Mouse (Mus musculus): ENCODE measurements around the gene Hps6. TPM values are rescaled to one million over a fixed set of nuclear protein-coding genes. Genes with fewer than 3 reads are reported as not detected.

Gene Hps6
- polyA plus RNA-seq, 1 experiment from 2014 or later = 5.4 TPM

DNA sequence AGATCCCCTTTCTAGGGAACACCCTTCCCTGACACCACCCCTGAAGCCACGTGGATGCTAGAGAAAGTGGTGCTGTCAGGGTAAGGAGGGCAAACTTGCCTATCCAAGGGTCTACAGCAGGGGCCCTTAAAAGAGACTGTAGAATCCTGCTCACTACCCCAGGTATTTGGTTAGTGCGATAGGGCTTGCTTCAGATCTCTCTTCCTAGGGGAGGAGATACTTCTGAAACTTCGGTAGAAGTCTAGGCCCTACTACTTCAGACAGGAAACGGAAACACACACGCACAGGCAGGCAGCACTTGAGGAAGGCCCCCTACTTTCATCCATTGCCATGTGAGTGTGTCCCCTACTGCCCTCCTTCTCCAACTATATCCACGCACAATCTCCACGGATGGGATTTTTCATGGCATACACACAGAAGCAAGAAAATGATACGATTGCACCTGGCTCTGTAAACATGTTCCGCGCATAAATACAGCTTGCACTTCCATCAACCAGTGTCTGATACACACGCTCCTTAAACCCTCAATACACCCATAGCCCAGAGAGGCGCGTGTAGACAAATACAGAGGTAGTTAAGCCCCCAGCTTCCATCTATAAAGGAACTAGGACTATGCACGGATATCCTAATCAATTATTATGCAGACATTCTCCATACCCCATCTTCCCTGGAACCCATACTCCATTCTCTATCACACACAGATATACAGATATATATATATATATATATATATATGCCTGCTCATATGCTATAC is 37.0 kb downstream of the Hps6 start:
- Histone ChIP-seq H3K4me3 (ENCODE audit: low read depth, low read length) (peak overlapping the region; percentile 95), H3K36me3 (ENCODE audit: control insufficient read depth, insufficient read depth, low read length) (peaks cover 14% of the 10 kb centered on the region), H3K27me3 (replicated peaks; ENCODE audit: control insufficient read depth, insufficient read depth, low read length) (no peaks in the 10 kb centered on the region), H3K9ac (ENCODE audit: low read depth, low read length) (peak overlapping the region; percentile 96), H3K4me2 (peak overlapping the region; percentile 92), H3K27ac (ENCODE audit: low read depth, low read length) (peak overlapping the region; percentile 98), H3K4me1 (replicated peaks; ENCODE audit: control insufficient read depth, insufficient read depth, low read length) (peaks cover 65% of the 10 kb centered on the region), H3K9me3 (ENCODE audit: control insufficient read depth, low read length) (no peaks in the 10 kb centered on the region)
- DNase-seq (ENCODE audit: low spot score) (no peak), ATAC-seq (replicated peaks; ENCODE audit: low FRiP score) (no peak)
- 40% methylated on average over 14 of the region's 14 CpGs for WGBS

- Histone ChIP-seq H3K4me3 (ENCODE audit: low read depth, low read length) (peak overlapping the region; percentile 97), H3K4me2 (peak overlapping the region; percentile 92), H3K27ac (ENCODE audit: low read depth, low read length) (peak overlapping the region; percentile 98), H3K4me1 (replicated peaks; ENCODE audit: control insufficient read depth, insufficient read depth, low read length) (peaks cover 68% of the 10 kb centered on the region), H3K27me3 (replicated peaks; ENCODE audit: control insufficient read depth, insufficient read depth, low read length) (no peaks in the 10 kb centered on the region), H3K9me3 (ENCODE audit: control insufficient read depth, low read length) (no peaks in the 10 kb centered on the region), H3K9ac (ENCODE audit: low read depth, low read length) (peak overlapping the region; percentile 61), H3K36me3 (ENCODE audit: control insufficient read depth, insufficient read depth, low read length) (peaks cover 3% of the 10 kb centered on the region; the same call in 1 of the 2 replicates)
- ATAC-seq (replicated peaks; ENCODE audit: low FRiP score) (no peak), DNase-seq (ENCODE audit: low spot score) (no peak)
- 40% methylated on average over 7 of the region's 7 CpGs for WGBS
Measured at GRCm38 (mm10) chr19:46041299-46041932, 38.1 kb downstream of the Hps6 start.

DNA sequence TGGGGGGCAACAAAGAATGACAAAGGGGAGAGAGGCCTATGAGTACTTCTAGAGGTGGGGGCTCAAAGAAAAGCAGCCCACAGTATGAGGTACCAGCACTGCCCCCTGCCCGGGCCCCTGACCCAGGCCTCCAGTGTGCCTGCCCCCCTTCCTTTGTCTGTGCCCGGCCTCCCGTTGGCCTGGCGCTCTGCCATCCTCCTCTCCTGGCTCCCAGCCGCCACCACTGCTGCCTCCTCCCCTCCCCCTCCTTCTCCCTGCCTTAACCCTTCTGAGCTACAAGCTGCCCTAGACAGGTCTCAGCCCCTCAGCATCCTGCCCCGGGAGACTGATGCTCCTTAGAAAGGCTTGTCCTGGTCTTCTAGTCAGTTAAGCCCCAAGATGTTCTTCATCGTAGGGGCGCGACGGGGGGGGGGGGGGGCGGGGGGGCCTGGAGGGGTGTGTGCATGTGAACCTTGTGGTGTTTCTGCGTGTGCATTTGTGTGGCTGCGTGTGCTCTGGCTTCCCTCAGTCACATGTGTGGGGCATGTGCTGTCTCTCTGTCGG is 38.7 kb downstream of the Hps6 start:
- Histone ChIP-seq H3K9ac (ENCODE audit: low read depth, low read length) (peak overlapping the region; percentile 61), H3K27ac (ENCODE audit: low read depth, low read length) (peak overlapping the region; percentile 98), H3K4me2 (peak overlapping the region; percentile 92), H3K4me3 (ENCODE audit: low read depth, low read length) (peak overlapping the region; percentile 97), H3K9me3 (ENCODE audit: control insufficient read depth, low read length) (no peaks in the 10 kb centered on the region), H3K36me3 (ENCODE audit: control insufficient read depth, insufficient read depth, low read length) (peaks cover 2% of the 10 kb centered on the region; the same call in 1 of the 2 replicates), H3K27me3 (replicated peaks; ENCODE audit: control insufficient read depth, insufficient read depth, low read length) (no peaks in the 10 kb centered on the region), H3K4me1 (replicated peaks; ENCODE audit: control insufficient read depth, insufficient read depth, low read length) (peaks cover 71% of the 10 kb centered on the region)
- DNase-seq (ENCODE audit: low spot score) (no peak), ATAC-seq (replicated peaks; ENCODE audit: low FRiP score) (0 out of 2 replicates have a peak, but pooled peaks have one; percentile 4)
- 3% methylated on average over 12 of the region's 14 CpGs for WGBS

DNA sequence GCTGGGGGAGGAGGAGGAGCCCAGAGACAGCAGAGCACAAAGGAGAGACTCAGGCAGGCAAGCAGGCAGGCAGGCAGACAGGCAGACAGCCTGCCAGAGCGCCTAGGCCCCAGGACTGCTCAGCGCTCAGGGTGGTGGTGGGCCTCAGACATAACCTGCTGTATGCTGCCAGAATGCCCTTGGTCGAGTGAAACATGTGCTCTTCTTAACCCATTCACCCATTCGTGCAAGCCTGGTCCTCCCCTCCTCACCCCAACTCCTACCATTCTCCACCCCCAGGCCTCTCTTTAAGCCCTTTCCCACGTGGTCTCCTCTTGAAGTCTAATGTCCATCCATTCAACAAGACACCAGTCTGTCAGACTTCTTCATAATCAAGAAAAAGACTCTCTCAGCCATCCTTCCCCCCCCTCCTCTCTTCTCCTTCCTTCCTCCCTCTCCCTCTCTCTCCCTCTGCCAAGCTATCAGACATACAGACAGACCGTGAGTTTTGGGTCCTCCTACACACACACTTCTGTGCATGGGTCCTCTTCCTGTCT is 39.2 kb downstream of the Hps6 start:
- no peak for DNase-seq (ENCODE audit: low spot score)
- Histone ChIP-seq H3K9ac (ENCODE audit: low read depth, low read length) (peak overlapping the region; percentile 61), H3K36me3 (ENCODE audit: control insufficient read depth, insufficient read depth, low read length) (peaks cover 2% of the 10 kb centered on the region; the same call in 1 of the 2 replicates), H3K9me3 (ENCODE audit: control insufficient read depth, low read length) (no peaks in the 10 kb centered on the region), H3K27ac (ENCODE audit: low read depth, low read length) (peak overlapping the region; percentile 98), H3K27me3 (replicated peaks; ENCODE audit: control insufficient read depth, insufficient read depth, low read length) (no peaks in the 10 kb centered on the region), H3K4me1 (replicated peaks; ENCODE audit: control insufficient read depth, insufficient read depth, low read length) (peaks cover 73% of the 10 kb centered on the region), H3K4me2 (peak overlapping the region; percentile 92), H3K4me3 (ENCODE audit: low read depth, low read length) (peak overlapping the region; percentile 97)
- WGBS = 9% methylated on average over 6 of the region's 6 CpGs
- ATAC-seq (replicated peaks; ENCODE audit: low FRiP score) = 0 out of 2 replicates have a peak, but pooled peaks have one; percentile 16

- peak overlapping the region; percentile 97 for H3K4me3 ChIP-seq (ENCODE audit: low read depth, low read length)
- H3K9ac ChIP-seq (ENCODE audit: low read depth, low read length) = peak overlapping the region; percentile 44
- no peaks in the 10 kb centered on the region for H3K9me3 ChIP-seq (ENCODE audit: control insufficient read depth, low read length)
- H3K4me1 ChIP-seq (replicated peaks; ENCODE audit: control insufficient read depth, insufficient read depth, low read length) = peaks cover 69% of the 10 kb centered on the region
- H3K27me3 ChIP-seq (replicated peaks; ENCODE audit: control insufficient read depth, insufficient read depth, low read length) = no peaks in the 10 kb centered on the region
- DNase-seq (ENCODE audit: low spot score) (no peak), ATAC-seq (replicated peaks; ENCODE audit: low FRiP score) (no peak)
- peak overlapping the region; percentile 92 for H3K4me2 ChIP-seq
- WGBS = 62% methylated on average over 7 of the region's 7 CpGs
- H3K27ac ChIP-seq (ENCODE audit: low read depth, low read length) = peak overlapping the region; percentile 98; the same call in 1 of the 2 replicates
- H3K36me3 ChIP-seq (ENCODE audit: control insufficient read depth, insufficient read depth, low read length) = peaks cover 2% of the 10 kb centered on the region; the same call in 1 of the 2 replicates
Measured at GRCm38 (mm10) chr19:46043380-46043779, 40.1 kb downstream of the Hps6 start.

GRCm38 (mm10) chr19:46044271-46044992 is 41.1 kb downstream of the Hps6 start, which contains the start of gene Pprc1:
TSS of gene Pprc1 (plus strand) at chr19:46044886.
- Histone ChIP-seq H3K4me1 (replicated peaks; ENCODE audit: control insufficient read depth, insufficient read depth, low read length) (peaks cover 67% of the 10 kb centered on the region), H3K9ac (ENCODE audit: low read depth, low read length) (peak within 1 kb of the TSS; percentile 96), H3K27ac (ENCODE audit: low read depth, low read length) (peak within 1 kb of the TSS; percentile 85), H3K27me3 (replicated peaks; ENCODE audit: control insufficient read depth, insufficient read depth, low read length) (no peaks in the 10 kb centered on the region), H3K4me2 (peak within 1 kb of the TSS; percentile 92), H3K36me3 (ENCODE audit: control insufficient read depth, insufficient read depth, low read length) (no peaks in the 10 kb centered on the region), H3K4me3 (ENCODE audit: low read depth, low read length) (peak within 1 kb of the TSS; percentile 97), H3K9me3 (ENCODE audit: control insufficient read depth, low read length) (no peaks in the 10 kb centered on the region)
- DNase-seq (ENCODE audit: low spot score) (no peak), ATAC-seq (replicated peaks; ENCODE audit: low FRiP score) (peak; percentile 32)
- WGBS = under 1% methylated on average over 34 of the region's 34 CpGs

DNA sequence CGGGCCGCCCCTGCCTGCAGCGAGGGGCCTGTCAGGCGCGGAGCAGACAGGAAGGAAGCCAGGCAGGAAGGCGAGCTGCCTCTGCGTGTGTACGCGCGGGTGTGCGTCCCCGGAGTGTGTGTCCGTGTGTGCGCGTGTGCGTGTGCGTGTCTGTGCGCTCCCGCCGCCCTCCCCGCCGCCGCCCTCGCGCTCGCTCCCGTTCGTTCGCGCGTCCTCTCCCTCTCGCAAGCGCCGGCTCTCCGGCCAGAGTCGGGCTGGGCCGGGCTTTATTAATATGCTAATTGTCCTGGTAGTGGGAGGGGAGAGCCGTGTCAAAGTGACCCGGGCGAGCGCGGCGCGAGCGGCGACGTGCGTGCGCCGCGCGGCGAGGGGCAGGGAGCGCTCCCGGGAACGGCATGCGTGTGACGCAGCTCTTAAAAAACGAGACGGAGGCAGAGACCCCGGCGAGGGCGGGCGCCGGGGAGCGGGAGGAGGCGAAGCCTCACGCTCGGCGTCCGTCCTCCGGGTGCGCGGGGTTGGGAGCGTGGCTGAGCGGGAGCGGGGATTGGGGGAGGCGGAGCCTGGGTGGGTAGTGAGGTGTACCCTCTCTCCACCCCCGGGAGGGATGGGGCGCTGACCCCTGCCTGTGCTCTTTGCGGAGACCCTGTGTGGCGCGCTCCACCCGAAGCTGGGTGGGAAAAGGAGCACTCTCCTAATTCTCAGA is 41.8 kb downstream of the Hps6 start, which contains the start of gene Ldb1:
Gene Ldb1 (minus strand): TSS at position 222 of the 703 bp plus-strand sequence.
- H3K27ac ChIP-seq (ENCODE audit: low read depth, low read length) = peak within 1 kb of the TSS; percentile 85
- H3K9ac ChIP-seq (ENCODE audit: low read depth, low read length) = peak within 1 kb of the TSS; percentile 96
- no peaks in the 10 kb centered on the region for H3K27me3 ChIP-seq (replicated peaks; ENCODE audit: control insufficient read depth, insufficient read depth, low read length)
- H3K4me1 ChIP-seq (replicated peaks; ENCODE audit: control insufficient read depth, insufficient read depth, low read length) = peaks cover 62% of the 10 kb centered on the region
- no peaks in the 10 kb centered on the region for H3K36me3 ChIP-seq (ENCODE audit: control insufficient read depth, insufficient read depth, low read length)
- H3K4me3 ChIP-seq (ENCODE audit: low read depth, low read length) = peak within 1 kb of the TSS; percentile 97
- DNase-seq (ENCODE audit: low spot score) = peak; percentile 86
- ATAC-seq (replicated peaks; ENCODE audit: low FRiP score) = peak; percentile 72
- under 1% methylated on average over 82 of the region's 84 CpGs for WGBS
- peak within 1 kb of the TSS; percentile 92 for H3K4me2 ChIP-seq
- H3K9me3 ChIP-seq (ENCODE audit: control insufficient read depth, low read length) = no peaks in the 10 kb centered on the region
